Mouse (Mus musculus) CH12.LX (cell line): Measurements from ENCODE around the gene 4922502D21Rik. TPM values are rescaled to one million over a fixed set of nuclear protein-coding genes. Genes with fewer than 3 reads are reported as not detected.

Experiments
- DNase-seq: peaks from one replicate; pipeline ENCODE4 v3.0.0-alpha.2; 2013; ENCODE audit errors: extremely low read depth
- H3K27ac ChIP-seq: 2 replicates; pipeline ENCODE4 v1.5.1; 2012; ENCODE audit warnings: low read depth, mild to moderate bottlenecking, control low read depth, moderate library complexity; ENCODE audit not compliant: insufficient read depth
- H3K27me3 ChIP-seq: replicated peaks from 2 replicates; pipeline ENCODE3; 2012; ENCODE audit warnings: inconsistent platforms
- H3K36me3 ChIP-seq, 2 experiments: replicated peaks in 1 of 2; 2 replicates each; pipeline versions ENCODE3 to v1.6.1; 2012; ENCODE audit warnings: inconsistent platforms in 1 of 2, low read length in 1 of 2, mild to moderate bottlenecking in 1 of 2, mixed read lengths in 1 of 2, moderate library complexity in 1 of 2; ENCODE audit not compliant: control insufficient read depth in 1 of 2, insufficient read depth in 1 of 2
- H3K4me1 ChIP-seq, 2 experiments: 2 replicates each; pipeline ENCODE4 v1.6.1; 2012; ENCODE audit warnings: inconsistent platforms in 1 of 2, moderate library complexity in 1 of 2; ENCODE audit not compliant: insufficient read depth in 2 of 2, control insufficient read depth in 1 of 2
- H3K4me2 ChIP-seq: 2 replicates; pipeline ENCODE4 v1.6.1; 2012; ENCODE audit warnings: low read depth, mild to moderate bottlenecking, control low read depth; ENCODE audit not compliant: poor library complexity, insufficient read depth, severe bottlenecking
- H3K4me3 ChIP-seq, 3 experiments: fragments of 150-350 bp in 1 of 3; sonication (generic) in 1 of 3; replicated peaks in 1 of 3; 2 replicates each; pipeline versions ENCODE3 to v1.5.1; 2011 to 2012; ENCODE audit warnings: low read depth in 2 of 3, low read length in 2 of 3, mild to moderate bottlenecking in 2 of 3, moderate library complexity in 2 of 3, control low read depth in 1 of 3, improper control_type of control experiment in 1 of 3, inconsistent platforms in 1 of 3, mixed read lengths in 1 of 3; ENCODE audit not compliant: poor library complexity in 1 of 3
- H3K79me2 ChIP-seq: replicated peaks from 2 replicates; pipeline ENCODE4 v1.6.1; 2012; ENCODE audit warnings: mild to moderate bottlenecking, moderate library complexity; ENCODE audit not compliant: control insufficient read depth, poor library complexity, insufficient read depth, severe bottlenecking; ENCODE audit errors: extremely low read depth
- H3K9ac ChIP-seq: 2 replicates; pipeline ENCODE4 v1.6.1; 2012; ENCODE audit warnings: low read depth, mild to moderate bottlenecking, control low read depth, moderate library complexity; ENCODE audit not compliant: insufficient read depth
- H3K9me3 ChIP-seq: replicated peaks from 2 replicates; pipeline ENCODE3; 2012; ENCODE audit warnings: low read length, inconsistent platforms, mixed read lengths
- BHLHE40 ChIP-seq: IDR thresholded peaks from 2 replicates; pipeline ENCODE4 v1.6.1; 2011; ENCODE audit warnings: mild to moderate bottlenecking, low read depth, low read length, improper control_type of control experiment
- CHD2 ChIP-seq: IDR thresholded peaks from 2 replicates; pipeline ENCODE4 v1.6.1; 2011; ENCODE audit warnings: low read length, improper control_type of control experiment
- ELF1 ChIP-seq: IDR thresholded peaks from 2 replicates; pipeline ENCODE4 v1.6.1; 2014; ENCODE audit warnings: low read depth, mild to moderate bottlenecking, inconsistent platforms, low read length, improper control_type of control experiment
- EP300 ChIP-seq: IDR thresholded peaks from 2 replicates; pipeline ENCODE4 v1.6.1; 2011; ENCODE audit warnings: low read length, improper control_type of control experiment
- ETS1 ChIP-seq: conservative IDR thresholded peaks from 2 replicates; pipeline ENCODE4 v1.6.1; 2012; ENCODE audit warnings: low read depth, mild to moderate bottlenecking, inconsistent platforms, low read length, improper control_type of control experiment, moderate library complexity
- JUND ChIP-seq: conservative IDR thresholded peaks from 2 replicates; pipeline ENCODE4 v1.6.1; 2011; ENCODE audit warnings: low read depth, low read length, improper control_type of control experiment
- MAZ ChIP-seq: IDR thresholded peaks from 2 replicates; pipeline ENCODE4 v1.6.1; 2012; ENCODE audit warnings: low read depth, mild to moderate bottlenecking, inconsistent platforms, low read length, improper control_type of control experiment, moderate library complexity
- MXI1 ChIP-seq: IDR thresholded peaks from 2 replicates; pipeline ENCODE4 v1.6.1; 2011; ENCODE audit warnings: mild to moderate bottlenecking, low read depth, low read length, improper control_type of control experiment
- MYC ChIP-seq: IDR thresholded peaks from 2 replicates; pipeline ENCODE4 v1.6.1; 2011; ENCODE audit warnings: low read depth, mild to moderate bottlenecking, improper control_type of control experiment, low read length
- NELFE ChIP-seq: IDR thresholded peaks from 2 replicates; pipeline ENCODE4 v1.6.1; 2011; ENCODE audit warnings: low read depth, low read length, improper control_type of control experiment
- SIN3A ChIP-seq: IDR thresholded peaks from 2 replicates; pipeline ENCODE4 v1.6.1; 2012; ENCODE audit warnings: low read length, improper control_type of control experiment, inconsistent platforms
- TCF12 ChIP-seq: IDR thresholded peaks from 2 replicates; pipeline ENCODE4 v1.6.1; 2014; ENCODE audit warnings: low read depth, mild to moderate bottlenecking, inconsistent platforms, low read length, improper control_type of control experiment
- USF2 ChIP-seq: conservative IDR thresholded peaks from 2 replicates; pipeline ENCODE4 v1.6.1; 2011; ENCODE audit warnings: low read depth, low read length, improper control_type of control experiment
- ZKSCAN1 ChIP-seq: IDR thresholded peaks from 2 replicates; pipeline ENCODE4 v1.6.1; 2012; ENCODE audit warnings: low read depth, inconsistent platforms, low read length, improper control_type of control experiment, borderline replicate concordance
- ZMIZ1 ChIP-seq: IDR thresholded peaks from 2 replicates; pipeline ENCODE4 v1.6.1; 2012; ENCODE audit warnings: low read depth, mild to moderate bottlenecking, inconsistent platforms, low read length, improper control_type of control experiment
- ZNF384 ChIP-seq: IDR thresholded peaks from 2 replicates; pipeline ENCODE4 v1.6.1; 2012; ENCODE audit warnings: low read depth, low read length, improper control_type of control experiment, inconsistent platforms
- dilution Hi-C: fragments of 300-500 bp; cut with MboI; formaldehyde crosslinking; loops from 2 replicates; pipeline ENCODE4 v1.14.3; 2020; ENCODE audit warnings: low sequenced_read_pairs; ENCODE audit not compliant: extremely low pct_unique_long_range_greater_than_20kb, extremely low pct_ligation_motif_present
- in situ Hi-C: fragments of 300-500 bp; cut with MboI; formaldehyde crosslinking; loops from 3 replicates; pipeline ENCODE4 v1.14.3; 2019; ENCODE audit warnings: low sequenced_read_pairs, low pct_ligation_motif_present, low pct_unique_long_range_greater_than_20kb, mixed read lengths
- polyA plus RNA-seq: library from polyadenylated mRNA; unstranded; fragments of >175 nt; gene quantifications from 2 replicates; pipeline ENCODE4 v1.2.1, GENCODE M21; 2012; ENCODE audit warnings: low read depth; ENCODE audit not compliant: insufficient read length
- total RNA-seq, 2 experiments: library from RNA; depleted of rRNA; stranded (reverse); fragments of 300-350 nt in 1 of 2; fragments of >200 nt in 1 of 2; gene quantifications; 2 replicates each; pipeline ENCODE4 v1.2.3; 2012 to 2014

4922502D21Rik gene
- total and polyA plus RNA-seq, 3 experiments, result 0.23 to 2.8 (median 0.46) TPM

GRCm38 (mm10) chr6:129283271-129283670 is 48.3 kb downstream of the 4922502D21Rik start:
- Histone ChIP-seq H3K27me3 (no peaks in the 10 kb centered on the region), H3K27ac (peak overlapping the region; percentile 25; the same call in 1 of the 2 replicates), H3K9ac (no peak overlapping the region), H3K4me3 (no peak overlapping the region), H3K79me2 (no peaks in the 10 kb centered on the region), H3K9me3 (no peaks in the 10 kb centered on the region), H3K4me1 (peaks cover 8 to 30% of the 10 kb centered on the region in 2 experiments), H3K4me2 (no peak overlapping the region), H3K36me3 (no peaks in the 10 kb centered on the region)
- in situ Hi-C loops (no loop called here), dilution Hi-C loops (no loop called here)
- no peak for DNase-seq
- no peak for TF ChIP-seq MYC
- TF ChIP-seq ETS1, result peak; percentile 43; the same call in 1 of the 2 replicates
- 0 out of 2 replicates have a peak, but pooled peaks have one; percentile 15 for TF ChIP-seq ELF1
- TF ChIP-seq TCF12, result peak; percentile 27; the same call in 1 of the 2 replicates
- TF ChIP-seq CHD2, result no peak
- peak; percentile 14; the same call in 1 of the 2 replicates for TF ChIP-seq EP300
- no peak for TF ChIP-seq ZKSCAN1
- TF ChIP-seq MAZ, result no peak
- TF ChIP-seq BHLHE40, result 0 out of 2 replicates have a peak, but pooled peaks have one; percentile 12
- no peak for TF ChIP-seq SIN3A

GRCm38 (mm10) chr6:129276483-129276882 is 55.1 kb downstream of the 4922502D21Rik start:
- H3K27ac ChIP-seq, result peak overlapping the region; percentile 91
- DNase-seq, result no peak
- peaks cover 8 to 16% of the 10 kb centered on the region in 2 experiments for H3K4me1 ChIP-seq
- H3K79me2 ChIP-seq, result peaks cover 28% of the 10 kb centered on the region
- peak overlapping the region in 2 of 3 experiments; percentile 15 to 18 for H3K4me3 ChIP-seq
- no peaks in the 10 kb centered on the region for H3K27me3 ChIP-seq
- H3K9me3 ChIP-seq, result no peaks in the 10 kb centered on the region
- H3K9ac ChIP-seq, result peak overlapping the region; percentile 55
- peaks cover 7 to 16% of the 10 kb centered on the region in 2 experiments for H3K36me3 ChIP-seq
- dilution Hi-C loops (no loop called here), in situ Hi-C loops (no loop called here)
- peak overlapping the region; percentile 74 for H3K4me2 ChIP-seq
- TF ChIP-seq ZKSCAN1 (no peak), ELF1 (no peak), MXI1 (0 out of 2 replicates have a peak, but pooled peaks have one; percentile 4), JUND (no peak), USF2 (no peak), ZMIZ1 (no peak), NELFE (no peak), ZNF384 (no peak)
